Mouse (Mus musculus): ENCODE data around the gene Gon4l. TPM values are rescaled to one million over a fixed set of nuclear protein-coding genes. Genes with fewer than 3 reads are reported as not detected.
A peak's percentile ranks its signal among the peaks of the same experiment; 100 is the strongest.

The Gon4l gene
- total RNA-seq, 2 experiments from 2014 or later, result 22.8 to 45.3 TPM

DNA sequence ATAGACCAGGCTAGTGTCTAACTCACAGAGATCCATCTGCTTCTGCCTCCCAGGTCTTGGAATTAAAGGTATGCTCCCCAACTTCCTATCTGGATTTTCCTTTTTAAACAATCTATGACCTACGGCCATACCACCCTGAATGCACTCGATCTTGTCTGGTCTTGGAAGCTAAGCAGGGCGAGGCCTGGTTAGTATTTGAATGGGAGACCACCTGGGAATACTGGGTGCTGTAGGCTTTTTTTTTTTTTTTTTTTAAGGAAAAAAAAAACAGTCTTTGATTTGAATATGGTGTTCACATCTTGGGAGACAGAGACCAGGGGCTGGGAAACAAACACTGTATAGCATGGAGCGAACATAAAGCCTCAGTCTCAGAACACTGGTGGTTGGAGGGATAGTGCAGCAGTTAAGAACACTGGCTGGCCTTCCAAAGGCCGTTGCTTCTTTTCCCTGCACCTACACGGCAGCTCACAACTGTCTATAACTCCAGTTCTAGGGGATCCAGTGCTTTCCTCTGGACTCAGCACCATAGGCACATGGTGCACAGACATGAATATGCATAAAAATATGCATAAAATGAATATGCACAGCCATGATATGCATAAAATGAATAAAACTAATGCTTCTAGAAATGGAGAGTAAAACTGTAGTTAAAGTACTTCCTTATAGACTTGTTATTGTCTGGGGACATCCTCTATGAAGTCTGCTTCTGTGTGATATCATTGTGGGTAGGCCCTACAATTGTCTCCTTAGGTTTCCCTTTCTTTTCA is 71.5 kb downstream of the Gon4l start:
- no peak for ATAC-seq (replicated peaks; ENCODE audit: poor library complexity, severe bottlenecking)

- ATAC-seq (replicated peaks; ENCODE audit: poor library complexity, severe bottlenecking), result no peak
Measured at GRCm38 (mm10) chr3:88912585-88912984, 77.6 kb downstream of the Gon4l start.

DNA sequence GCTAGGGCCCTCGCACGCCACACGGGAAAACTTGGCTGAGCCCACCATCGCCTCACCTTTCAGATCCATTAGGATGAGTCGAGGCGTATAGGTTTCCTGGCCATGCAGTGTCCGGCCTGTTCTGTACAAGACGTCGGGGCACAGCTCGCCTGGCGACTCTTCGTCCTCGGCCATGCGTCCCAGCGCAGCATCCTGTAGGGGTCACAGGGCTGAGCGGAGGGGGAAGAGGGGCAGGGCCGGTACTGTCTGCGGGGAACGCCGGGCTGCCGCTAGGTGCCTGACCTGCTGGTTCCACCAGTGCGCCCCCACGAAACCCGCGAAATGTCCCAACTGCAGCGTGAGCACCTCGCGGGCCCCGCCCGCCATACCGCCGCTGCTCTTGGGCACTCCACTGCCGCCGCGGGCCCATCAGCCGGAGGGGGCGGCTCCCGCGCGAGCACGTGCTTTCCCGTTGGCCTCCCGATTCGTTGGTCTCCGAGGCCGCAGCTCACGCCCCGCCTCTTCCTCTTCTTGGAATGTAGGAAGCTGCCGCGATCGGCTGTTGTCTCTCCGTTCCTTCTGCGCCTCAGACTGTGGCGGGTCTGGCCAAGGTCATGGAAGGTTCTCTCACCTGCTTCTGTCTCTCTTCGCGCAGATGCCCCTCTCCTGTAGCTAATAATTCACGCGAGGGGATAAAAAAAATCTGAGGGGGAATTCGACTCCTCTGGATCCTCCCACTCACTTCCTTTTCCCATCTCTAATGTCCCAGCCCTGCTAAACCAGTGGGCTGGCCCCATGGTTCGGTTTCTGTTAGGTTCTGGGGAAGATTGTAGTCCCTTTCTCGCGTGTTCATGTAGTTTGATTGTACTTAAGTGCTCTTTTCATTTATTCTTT is 78.7 kb downstream of the Gon4l start, which contains the start of gene Msto1:
Gene Msto1, minus strand, starts transcription at position 489 of the 873 bp plus-strand sequence.
- peak; percentile 97 for ATAC-seq (replicated peaks; ENCODE audit: poor library complexity, severe bottlenecking)

DNA sequence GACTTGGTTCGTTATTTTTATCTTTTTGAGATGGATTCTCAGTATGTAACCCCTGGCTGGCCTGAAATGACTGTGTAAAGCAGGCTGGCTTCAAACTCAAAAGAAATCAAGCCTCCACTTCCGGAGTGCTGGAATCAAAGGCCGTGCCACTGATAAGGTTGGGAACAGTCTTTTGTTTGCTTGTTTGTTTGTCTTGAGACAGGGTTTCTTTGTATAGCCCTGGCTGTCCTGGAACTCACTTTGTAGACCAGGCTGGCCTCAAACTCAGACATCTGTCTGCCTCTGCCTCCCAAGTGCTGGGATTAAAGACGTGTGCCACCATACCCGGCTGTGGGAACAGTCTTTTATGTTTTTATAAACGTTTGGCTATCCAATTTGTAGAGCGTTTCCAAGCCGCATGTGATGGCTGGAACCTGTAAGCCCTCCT is 79.4 kb downstream of the Gon4l start:
- no peak for ATAC-seq (replicated peaks; ENCODE audit: poor library complexity, severe bottlenecking)

DNA sequence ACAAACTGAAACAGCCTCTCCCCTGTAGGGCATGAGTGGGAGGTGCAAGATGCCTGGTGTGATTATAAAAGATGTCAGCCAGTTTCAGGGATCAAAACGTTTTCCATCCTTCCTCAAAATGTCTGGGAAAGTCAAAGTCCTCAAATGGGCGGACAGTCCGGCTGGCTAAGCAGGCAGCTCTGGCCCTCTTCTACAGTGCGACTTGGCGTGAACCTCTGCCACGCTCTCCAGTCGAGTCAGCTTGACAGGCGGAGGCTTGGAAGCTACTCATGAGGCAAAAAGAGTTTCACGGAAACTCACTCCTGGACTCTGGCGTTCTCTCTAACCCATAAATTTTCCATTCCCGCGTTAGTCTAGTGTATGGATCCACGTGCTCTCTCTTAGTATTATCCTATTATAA is 84.0 kb downstream of the Gon4l start:
- ATAC-seq (replicated peaks; ENCODE audit: poor library complexity, severe bottlenecking), result no peak

DNA sequence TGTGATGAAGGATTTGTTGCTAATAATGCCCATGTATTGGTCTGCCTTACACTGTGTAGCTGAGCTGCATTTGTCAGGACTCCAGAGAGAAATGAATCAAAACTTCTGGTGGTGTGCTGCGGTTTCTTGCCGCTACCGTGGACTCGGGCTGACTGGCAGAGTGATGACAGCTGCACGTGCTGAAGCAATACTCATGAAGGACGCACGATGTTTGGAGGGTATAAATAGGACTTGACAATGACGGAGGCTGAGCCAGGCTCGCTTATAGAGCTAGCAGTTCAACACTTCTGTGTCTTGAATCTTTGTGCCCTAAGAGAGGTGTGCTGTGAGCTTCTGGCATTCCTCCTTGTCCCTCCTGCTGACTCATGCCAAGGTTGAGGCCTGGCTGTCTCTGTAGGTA is 86.4 kb downstream of the Gon4l start:
- no peak for ATAC-seq (replicated peaks; ENCODE audit: poor library complexity, severe bottlenecking)

DNA sequence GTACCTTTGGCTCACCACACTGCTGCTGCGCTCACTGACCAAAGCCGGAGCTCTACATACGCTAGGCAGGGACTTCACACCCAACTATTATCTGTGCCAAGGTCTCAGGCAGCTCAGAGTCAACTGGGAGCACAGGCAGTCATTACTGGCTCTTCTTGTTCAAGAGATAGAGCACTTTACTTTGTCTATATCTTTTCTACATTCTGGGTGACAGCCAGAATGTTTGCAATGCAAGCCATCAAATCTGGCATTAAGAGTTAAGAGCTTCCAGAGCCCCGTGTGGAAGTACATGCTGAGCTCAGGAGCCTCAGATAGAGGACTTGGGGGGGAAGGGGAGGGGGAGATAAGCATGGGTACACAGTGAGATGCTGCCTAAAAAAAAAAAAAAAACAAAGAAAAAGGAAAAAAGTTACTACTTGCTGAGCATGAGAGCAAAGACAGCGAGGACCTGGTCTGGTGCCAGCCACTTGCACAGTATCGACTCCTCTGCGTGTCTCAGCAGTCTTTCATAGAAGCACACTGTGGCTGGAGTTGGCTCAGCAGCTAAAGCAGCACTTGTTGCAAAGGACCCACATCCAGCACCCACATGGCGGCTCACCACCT is 89.1 kb downstream of the Gon4l start:
- no peak for ATAC-seq (replicated peaks; ENCODE audit: poor library complexity, severe bottlenecking)

DNA sequence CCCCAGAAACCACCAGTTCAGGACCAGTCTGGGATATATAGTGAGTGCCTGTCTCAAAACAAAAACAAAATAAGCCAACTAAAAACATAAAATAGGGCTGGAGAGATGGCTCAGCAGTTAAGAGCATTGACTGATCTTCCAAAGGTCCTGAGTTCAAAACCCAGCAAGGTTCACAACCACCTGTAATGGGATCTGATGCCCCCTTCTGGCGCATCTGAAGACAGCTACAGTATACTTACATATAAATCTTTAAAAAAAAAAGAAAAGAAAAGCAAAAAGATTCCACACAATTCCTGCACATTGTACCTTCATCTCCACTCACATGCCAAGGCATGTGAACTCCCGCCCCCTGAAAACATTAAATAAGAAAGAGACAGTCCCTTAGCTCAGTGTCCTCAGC is 90.6 kb downstream of the Gon4l start:
- no peak for ATAC-seq (replicated peaks; ENCODE audit: poor library complexity, severe bottlenecking)

DNA sequence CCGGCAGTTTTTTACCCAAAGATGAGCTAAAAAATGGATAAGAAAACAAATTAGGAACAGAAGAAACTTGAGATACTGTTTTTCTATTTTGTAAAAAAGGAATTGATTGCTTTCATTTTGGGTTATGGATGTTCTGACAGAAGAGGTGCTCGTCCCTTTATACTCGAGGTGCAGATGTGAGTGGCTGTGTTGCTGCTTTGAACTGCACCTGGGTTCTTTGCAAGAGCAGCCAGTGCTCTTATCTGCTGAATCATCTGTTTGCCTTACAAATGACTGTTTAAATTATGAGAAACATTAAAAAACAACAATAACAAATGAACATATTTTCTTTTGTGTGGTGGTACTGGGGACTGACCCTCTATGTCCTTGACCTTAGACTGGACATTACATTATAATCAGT is 94.5 kb downstream of the Gon4l start:
- ATAC-seq (replicated peaks; ENCODE audit: poor library complexity, severe bottlenecking), result no peak

GRCm38 (mm10) chr3:88939071-88939470 is 104.0 kb downstream of the Gon4l start:
- no peak for ATAC-seq (replicated peaks; ENCODE audit: poor library complexity, severe bottlenecking)

GRCm38 (mm10) chr3:88939749-88940148 is 104.7 kb downstream of the Gon4l start:
- peak; percentile 66 for ATAC-seq (replicated peaks; ENCODE audit: poor library complexity, severe bottlenecking)

DNA sequence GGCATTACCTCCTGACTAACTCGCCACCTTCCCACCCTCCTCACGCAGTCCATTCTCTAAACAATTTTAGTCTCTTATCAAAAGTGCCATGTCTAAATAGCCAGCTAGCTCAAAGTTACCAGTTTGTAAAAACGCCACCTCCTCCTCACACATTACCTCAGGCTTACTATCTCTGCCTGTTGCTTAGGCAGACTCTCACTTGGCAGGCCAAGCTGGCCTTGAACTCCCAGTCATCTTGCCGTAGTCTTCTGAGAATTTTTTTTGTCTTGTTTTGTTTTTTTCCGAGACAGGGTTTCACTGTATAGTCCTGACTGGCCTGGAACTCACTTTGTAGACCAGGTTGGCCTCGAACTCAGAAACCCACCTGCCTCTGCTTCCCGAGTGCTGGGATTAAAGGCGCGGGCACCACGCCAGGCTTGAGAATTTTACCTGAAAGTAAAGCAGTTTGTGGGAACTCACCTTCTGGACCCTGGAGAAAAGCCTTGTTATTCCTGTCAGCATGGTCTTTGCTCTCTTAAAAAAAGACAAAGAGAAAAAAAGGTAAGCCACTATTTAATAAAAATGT is 107.4 kb downstream of the Gon4l start:
- no peak for ATAC-seq (replicated peaks; ENCODE audit: poor library complexity, severe bottlenecking)

DNA sequence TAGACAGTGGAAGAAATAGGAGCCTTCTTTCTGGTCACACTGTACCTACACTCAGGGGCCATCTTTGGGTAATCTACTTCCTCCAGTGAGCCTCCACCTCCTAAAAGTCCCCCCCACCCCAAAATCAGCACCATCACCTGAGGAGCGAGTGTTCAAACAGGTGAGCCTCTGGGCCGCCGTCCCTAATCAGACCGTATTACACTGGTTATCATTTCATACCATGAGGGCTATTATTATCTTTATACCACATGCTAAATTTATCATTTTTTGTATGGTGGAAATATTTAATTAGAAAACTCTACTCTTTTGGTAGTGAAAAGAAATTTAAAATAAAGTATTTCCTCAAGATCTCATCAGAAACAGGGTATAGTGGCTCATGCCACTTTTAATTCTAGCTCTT is 109.1 kb downstream of the Gon4l start:
- ATAC-seq (replicated peaks; ENCODE audit: poor library complexity, severe bottlenecking), result no peak

GRCm38 (mm10) chr3:88949786-88950575 is 115.0 kb downstream of the Gon4l start:
- peak; percentile 64 for ATAC-seq (replicated peaks; ENCODE audit: poor library complexity, severe bottlenecking)

- ATAC-seq (replicated peaks; ENCODE audit: poor library complexity, severe bottlenecking), result peak; percentile 64
Measured at GRCm38 (mm10) chr3:88950576-88951326, 115.7 kb downstream of the Gon4l start, which contains the start of the genes Ash1l and Dap3. TSS of gene Ash1l (plus strand) at chr3:88950622. TSS of gene Dap3 (minus strand) at chr3:88951181.

DNA sequence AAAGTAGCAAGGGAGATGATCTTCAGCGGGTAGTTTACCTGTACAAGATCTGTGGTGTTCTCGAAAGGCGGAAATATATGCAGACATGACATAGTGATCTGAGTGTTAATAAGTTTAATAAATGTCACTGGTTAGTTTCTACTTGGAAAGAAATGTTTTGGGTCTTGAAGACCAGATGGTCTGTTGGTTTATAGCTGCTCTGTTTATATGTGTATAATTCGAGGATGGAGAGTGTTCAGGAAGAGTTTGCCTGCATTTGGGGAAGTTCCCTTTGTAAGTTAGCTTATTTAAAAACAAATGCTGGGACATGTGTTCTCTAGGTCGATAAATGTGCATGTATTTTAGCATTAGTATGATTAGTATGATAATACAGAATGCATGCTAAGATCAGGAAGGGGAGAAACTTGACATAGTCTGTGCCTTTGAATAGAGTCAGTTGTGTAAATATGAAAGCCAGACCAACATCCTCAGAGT is 116.3 kb downstream of the Gon4l start:
- no peak for ATAC-seq (replicated peaks; ENCODE audit: poor library complexity, severe bottlenecking)

GRCm38 (mm10) chr3:88953246-88953645 is 118.2 kb downstream of the Gon4l start:
- no peak for ATAC-seq (replicated peaks; ENCODE audit: poor library complexity, severe bottlenecking)

DNA sequence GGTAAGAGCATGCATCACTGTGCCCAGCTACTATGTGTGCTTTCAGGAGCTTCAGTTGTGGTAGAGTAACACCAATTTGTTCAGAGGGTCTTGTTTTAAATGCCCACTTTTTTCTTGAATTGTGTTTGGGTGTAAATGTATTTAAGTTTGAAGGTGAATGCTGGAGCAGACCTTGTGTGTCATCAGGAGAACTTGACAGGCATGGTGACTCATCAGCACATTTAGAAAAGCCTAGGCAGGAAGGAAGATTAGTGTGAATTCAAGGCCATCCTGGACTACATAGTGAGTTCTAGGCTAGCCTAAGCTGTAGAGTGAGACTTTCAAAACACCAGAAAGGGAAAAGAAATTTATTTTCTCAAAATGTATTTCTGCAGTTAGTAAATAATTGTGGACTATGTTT is 118.7 kb downstream of the Gon4l start:
- no peak for ATAC-seq (replicated peaks; ENCODE audit: poor library complexity, severe bottlenecking)

Measured in granulocyte monocyte progenitor cell, adult 5-6 weeks (primary cell).